Mouse (Mus musculus) neural tube, embryonic 14.5 days (tissue): ENCODE results near the gene Trappc1. TPM values are rescaled to one million over a fixed set of nuclear protein-coding genes. Genes with fewer than 3 reads are reported as not detected.

Experiments
- ATAC-seq: fragments of 200-750 bp; cut with Nextera tagmentation; 2 replicates; pipeline ENCODE4 v1.8.0; 2017; ENCODE audit warnings: low read depth, mild to moderate bottlenecking, moderate TSS enrichment, moderate library complexity
- H3K27ac ChIP-seq: fragments of 300-500 bp; sonication (generic); 2 replicates; pipeline ENCODE4 v1.5.1; 2014; ENCODE audit warnings: low read depth, mild to moderate bottlenecking, control low read depth, low read length, moderate library complexity, mixed read lengths
- H3K27me3 ChIP-seq: fragments of 300-500 bp; sonication (generic); 2 replicates; pipeline ENCODE4 v1.6.1; 2014; ENCODE audit warnings: low read length; ENCODE audit not compliant: control insufficient read depth, insufficient read depth
- H3K36me3 ChIP-seq: fragments of 300-500 bp; sonication (generic); 2 replicates; pipeline ENCODE4 v1.6.1; 2014; ENCODE audit warnings: low read length, mixed read lengths; ENCODE audit not compliant: control insufficient read depth, insufficient read depth
- H3K4me1 ChIP-seq: fragments of 300-500 bp; sonication (generic); 2 replicates; pipeline ENCODE4 v1.6.1; 2014; ENCODE audit warnings: low read length; ENCODE audit not compliant: control insufficient read depth, insufficient read depth
- H3K4me2 ChIP-seq: fragments of 300-500 bp; sonication (generic); 2 replicates; pipeline ENCODE4 v1.6.1; 2014; ENCODE audit warnings: mild to moderate bottlenecking, low read depth, low read length, control low read depth
- H3K4me3 ChIP-seq: fragments of 300-500 bp; sonication (generic); 2 replicates; pipeline ENCODE4 v1.5.1; 2014; ENCODE audit warnings: low read depth, low read length, control low read depth, mixed read lengths
- H3K9ac ChIP-seq: fragments of 300-500 bp; sonication (generic); replicated peaks from 2 replicates; pipeline ENCODE4 v1.6.1; 2014; ENCODE audit warnings: low read depth, mild to moderate bottlenecking, control low read depth, low read length, mixed read lengths
- H3K9me3 ChIP-seq: fragments of 300-500 bp; sonication (generic); 2 replicates; pipeline ENCODE4 v1.6.1; 2016; ENCODE audit warnings: low read length; ENCODE audit not compliant: control insufficient read depth
- WGBS: fragments of 180-500 bp; shearing (Covaris S2); extraction: QIAGEN DNeasy Blood & Tissue Kit; methylation state at CpG from one replicate; pipeline ENCODE4 v1.1.7; 2014; 5-methylcytosine and 5-hydroxymethylcytosine counted together
- polyA plus RNA-seq: library from polyadenylated mRNA; unstranded; fragments of >200 nt; fragmentation: Nextera tagmentation; extraction: Ambion mirVana; gene quantifications from 2 replicates; pipeline ENCODE4 v1.2.1, GENCODE M21; 2014

Trappc1 gene
- polyA plus RNA-seq, 1 experiment from 2014 or later = 200 TPM

DNA sequence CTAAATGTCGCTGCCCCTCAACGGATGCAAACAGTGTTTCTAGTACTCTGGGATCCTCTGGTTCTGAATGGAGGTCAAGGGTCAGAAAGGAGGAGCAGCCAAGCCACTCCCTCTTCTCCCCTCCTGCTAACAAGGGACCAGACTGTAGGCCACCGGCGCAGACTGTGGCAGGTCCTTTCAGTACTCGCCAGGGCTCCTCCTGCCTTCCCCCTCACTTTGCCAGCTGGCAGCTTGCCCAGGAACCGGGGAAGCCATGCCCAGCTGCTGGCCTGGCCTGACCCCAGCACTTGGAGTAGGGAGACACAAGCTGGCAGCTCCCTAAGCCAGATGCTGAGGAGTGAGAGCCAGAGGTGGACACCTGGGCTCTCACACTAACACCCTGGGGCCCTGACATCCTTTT, 41.1 kb downstream of the Trappc1 start:
- Histone ChIP-seq H3K9ac (peak overlapping the region; percentile 63; the same call in 1 of the 2 replicates), H3K4me2 (peak overlapping the region; percentile 98; the same call in 1 of the 2 replicates), H3K4me3 (peak overlapping the region; percentile 85; the same call in 1 of the 2 replicates), H3K36me3 (peaks cover 35% of the 10 kb centered on the region), H3K4me1 (peaks cover 35% of the 10 kb centered on the region), H3K27me3 (no peaks in the 10 kb centered on the region), H3K9me3 (no peaks in the 10 kb centered on the region), H3K27ac (peak overlapping the region; percentile 100)
- WGBS = 0% methylated on average over 6 of the region's 6 CpGs
- peak; percentile 47; the same call in 1 of the 2 replicates for ATAC-seq

DNA sequence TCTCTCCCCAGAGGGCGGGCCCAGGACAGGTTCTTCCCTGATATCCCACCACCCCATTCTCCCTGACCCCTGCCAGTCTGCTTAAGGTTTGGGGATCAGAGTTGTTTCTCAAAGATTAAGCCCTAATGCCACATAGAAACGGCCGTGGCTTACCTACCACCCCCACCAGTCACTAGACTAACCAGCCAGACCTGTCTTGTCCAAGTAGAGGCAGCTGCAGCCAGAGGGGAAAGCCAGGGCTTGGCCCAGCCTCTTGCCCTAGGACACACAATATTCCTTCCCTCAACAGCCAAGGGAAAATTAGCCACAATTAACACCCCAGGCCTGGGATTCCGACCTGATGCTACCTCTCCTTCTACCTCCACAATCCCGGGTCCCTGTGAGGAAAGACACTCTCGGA, 41.9 kb downstream of the Trappc1 start:
- H3K27ac ChIP-seq = peak overlapping the region; percentile 100
- H3K4me2 ChIP-seq = peak overlapping the region; percentile 98
- H3K9me3 ChIP-seq = no peaks in the 10 kb centered on the region
- no peak for ATAC-seq
- H3K9ac ChIP-seq = peak overlapping the region; percentile 63
- H3K4me3 ChIP-seq = peak overlapping the region; percentile 85
- peaks cover 27% of the 10 kb centered on the region for H3K36me3 ChIP-seq
- H3K4me1 ChIP-seq = peaks cover 39% of the 10 kb centered on the region
- 23% methylated on average over 6 of the region's 6 CpGs for WGBS
- H3K27me3 ChIP-seq = no peaks in the 10 kb centered on the region

DNA sequence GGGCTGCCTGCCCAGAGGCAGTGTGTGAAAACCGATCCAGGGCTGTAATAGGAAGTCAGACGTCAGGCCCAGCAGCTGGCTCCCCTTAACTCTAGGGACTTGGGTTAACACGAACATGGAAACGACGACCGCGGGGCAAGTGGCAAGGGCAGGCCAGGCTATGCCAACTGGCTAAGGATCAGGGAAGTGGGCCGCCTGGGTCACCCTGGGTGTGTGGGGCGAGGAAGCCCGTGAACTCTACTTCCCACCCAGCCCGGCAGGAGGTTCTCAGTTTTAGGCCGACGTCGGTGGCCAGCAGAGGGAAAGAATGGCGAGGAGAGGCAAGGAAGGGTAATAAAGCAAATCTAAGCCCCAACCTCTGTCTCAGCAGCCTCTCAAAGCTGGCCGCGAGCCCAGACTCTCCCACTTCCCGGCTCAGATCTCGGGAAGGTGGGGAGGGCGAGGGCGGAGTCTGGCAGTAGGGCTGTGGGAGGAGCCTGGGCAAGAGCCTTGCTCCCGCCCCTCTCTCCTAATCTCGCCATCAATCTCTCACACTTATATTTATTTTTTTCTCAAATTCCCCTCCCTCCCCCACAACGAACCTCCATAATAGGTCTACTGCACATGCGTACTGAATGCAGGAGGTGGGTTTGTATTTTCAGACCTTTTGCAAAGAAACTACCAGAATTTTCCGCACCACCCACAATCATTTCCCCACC, 42.5 kb downstream of the Trappc1 start:
- H3K4me2 ChIP-seq = peak overlapping the region; percentile 98
- peak overlapping the region; percentile 85 for H3K4me3 ChIP-seq
- H3K9me3 ChIP-seq = no peaks in the 10 kb centered on the region
- under 1% methylated on average over 26 of the region's 26 CpGs for WGBS
- peaks cover 21% of the 10 kb centered on the region for H3K36me3 ChIP-seq
- peak overlapping the region; percentile 100 for H3K27ac ChIP-seq
- peak; percentile 88 for ATAC-seq
- H3K4me1 ChIP-seq = peaks cover 44% of the 10 kb centered on the region
- H3K9ac ChIP-seq = peak overlapping the region; percentile 100
- no peaks in the 10 kb centered on the region for H3K27me3 ChIP-seq

DNA sequence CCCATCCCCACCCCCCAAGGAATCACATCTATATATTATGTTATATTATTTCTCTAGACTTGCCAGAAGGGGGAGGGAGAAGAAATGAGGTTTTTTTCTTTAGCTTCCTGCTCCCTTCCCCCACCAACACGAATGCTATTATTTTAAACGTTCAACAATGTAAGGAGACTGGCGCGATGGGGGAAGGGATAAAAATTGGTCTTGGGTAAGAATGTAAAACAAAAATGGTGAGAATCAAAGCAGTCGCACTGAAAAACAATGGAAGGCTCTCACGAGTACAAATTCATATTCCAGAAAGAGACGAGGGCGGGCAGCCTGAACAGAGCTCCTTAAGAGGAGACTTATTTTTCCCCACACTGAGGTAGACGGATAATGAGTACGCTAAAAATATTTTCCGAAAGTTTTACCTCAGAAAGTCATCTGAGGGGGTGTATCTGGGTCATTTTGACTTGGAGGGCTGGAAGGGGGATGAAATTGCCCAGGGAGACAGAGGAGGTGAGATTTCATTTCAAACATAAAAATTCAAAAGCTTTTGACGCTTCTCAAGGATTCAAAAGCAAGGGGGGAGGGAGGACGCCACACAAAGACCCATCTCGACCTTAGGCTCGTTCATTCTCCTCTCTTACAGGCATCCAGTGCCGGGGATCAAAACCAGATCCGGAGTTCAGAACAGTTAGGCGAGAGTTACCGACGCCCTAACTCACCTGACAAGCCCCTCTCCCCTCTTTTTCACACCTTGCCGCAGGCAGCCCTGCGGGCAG, 43.3 kb downstream of the Trappc1 start:
- Histone ChIP-seq H3K27me3 (no peaks in the 10 kb centered on the region), H3K9me3 (no peaks in the 10 kb centered on the region), H3K4me2 (peak overlapping the region; percentile 98), H3K36me3 (peaks cover 14% of the 10 kb centered on the region), H3K4me1 (peaks cover 51% of the 10 kb centered on the region), H3K9ac (peak overlapping the region; percentile 100), H3K27ac (peak overlapping the region; percentile 100), H3K4me3 (peak overlapping the region; percentile 85)
- WGBS = under 1% methylated on average over 22 of the region's 22 CpGs
- no peak for ATAC-seq

DNA sequence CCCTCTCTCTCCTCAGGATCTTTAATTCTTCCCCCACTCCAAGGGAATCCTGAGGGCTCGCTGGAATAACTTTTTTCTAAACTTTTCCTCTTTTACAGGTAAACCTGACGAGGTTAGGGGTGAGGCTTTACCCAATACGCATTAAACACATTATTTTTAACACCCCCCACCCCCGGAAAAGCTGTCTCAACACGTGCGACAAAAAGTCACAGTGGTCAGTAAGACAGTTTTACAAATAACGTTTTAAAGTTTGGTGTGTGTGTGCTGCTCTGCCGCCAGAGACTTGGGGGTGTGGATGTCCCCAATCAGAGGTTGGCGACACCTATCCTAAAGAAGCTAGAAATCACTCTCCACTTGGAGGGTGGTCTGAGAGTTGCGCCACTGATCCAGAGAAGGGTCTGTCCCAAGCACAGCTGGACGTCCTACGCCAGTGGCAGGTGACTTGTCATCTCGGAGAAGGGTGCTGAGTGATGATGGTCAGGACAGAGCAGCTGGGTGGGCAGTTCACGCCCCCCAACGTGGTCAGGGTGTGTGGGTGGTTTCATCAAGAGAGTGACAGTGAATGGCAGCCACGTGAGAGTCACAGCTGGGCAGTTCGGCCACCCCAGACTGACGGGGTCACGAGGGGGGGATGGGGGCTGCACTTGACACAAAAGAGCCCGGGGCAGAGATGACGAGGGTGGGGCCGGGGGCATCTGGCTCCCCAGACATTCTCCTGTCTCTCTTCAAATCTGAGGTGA, 44.0 kb downstream of the Trappc1 start:
- peak overlapping the region; percentile 98 for H3K4me2 ChIP-seq
- H3K9ac ChIP-seq = peak overlapping the region; percentile 100
- peaks cover 56% of the 10 kb centered on the region for H3K4me1 ChIP-seq
- no peaks in the 10 kb centered on the region for H3K9me3 ChIP-seq
- H3K4me3 ChIP-seq = peak overlapping the region; percentile 85
- H3K36me3 ChIP-seq = peaks cover 8% of the 10 kb centered on the region; the same call in 1 of the 2 replicates
- no peak for ATAC-seq
- peak overlapping the region; percentile 100 for H3K27ac ChIP-seq
- no peaks in the 10 kb centered on the region for H3K27me3 ChIP-seq
- WGBS = under 1% methylated on average over 22 of the region's 22 CpGs

DNA sequence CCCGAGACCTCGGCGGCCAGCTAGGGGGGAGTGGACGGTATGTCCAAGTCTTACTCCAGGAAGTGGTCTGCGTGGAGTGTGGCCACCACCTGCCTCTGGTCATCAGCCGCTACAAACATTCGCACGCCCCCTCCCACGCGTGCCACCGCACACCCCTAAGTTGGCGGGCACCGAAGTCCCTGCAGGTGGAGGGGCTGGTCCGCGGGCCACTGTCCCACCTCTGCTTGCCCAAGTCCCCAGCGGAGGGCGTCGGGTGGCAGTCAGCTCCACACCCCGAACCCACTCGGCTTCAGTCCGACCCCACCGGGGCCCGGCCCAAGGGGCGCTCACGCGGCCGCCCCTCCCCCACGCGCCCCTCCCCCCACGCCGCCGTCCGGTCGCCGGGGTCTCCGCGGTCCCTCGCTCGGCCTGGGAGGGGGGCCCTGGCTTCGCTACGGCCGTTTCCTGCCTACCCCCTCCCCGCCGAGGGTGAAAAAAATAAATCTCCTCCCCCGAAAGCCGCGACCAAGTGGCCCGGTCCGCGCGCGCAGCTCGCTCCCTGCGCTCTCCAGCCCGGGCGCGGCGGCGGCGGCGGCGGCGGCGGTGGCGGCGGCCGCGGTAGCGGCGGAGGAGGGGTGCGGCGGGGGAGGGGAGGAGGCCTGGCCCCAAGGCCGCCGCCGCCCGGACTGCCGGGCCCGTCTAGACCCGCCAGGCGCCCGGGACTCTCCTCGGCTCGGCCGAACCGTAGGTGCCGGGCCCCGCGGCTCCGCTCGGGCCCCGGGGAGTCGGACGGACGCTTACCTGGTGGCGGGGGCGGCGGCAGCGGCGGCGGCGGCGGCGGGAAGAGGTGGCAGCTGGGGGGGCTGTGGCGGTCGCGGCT, 44.8 kb downstream of the Trappc1 start:
- peak overlapping the region; percentile 98 for H3K4me2 ChIP-seq
- H3K4me1 ChIP-seq = peaks cover 57% of the 10 kb centered on the region
- no peak for ATAC-seq
- H3K36me3 ChIP-seq = 0 out of 2 replicates have a peak, but pooled peaks cover 3% of the 10 kb centered on the region
- under 1% methylated on average over 63 of the region's 106 CpGs for WGBS
- H3K9me3 ChIP-seq = no peaks in the 10 kb centered on the region
- peak overlapping the region; percentile 100 for H3K27ac ChIP-seq
- no peaks in the 10 kb centered on the region for H3K27me3 ChIP-seq
- H3K9ac ChIP-seq = peak overlapping the region; percentile 100
- H3K4me3 ChIP-seq = peak overlapping the region; percentile 85

DNA sequence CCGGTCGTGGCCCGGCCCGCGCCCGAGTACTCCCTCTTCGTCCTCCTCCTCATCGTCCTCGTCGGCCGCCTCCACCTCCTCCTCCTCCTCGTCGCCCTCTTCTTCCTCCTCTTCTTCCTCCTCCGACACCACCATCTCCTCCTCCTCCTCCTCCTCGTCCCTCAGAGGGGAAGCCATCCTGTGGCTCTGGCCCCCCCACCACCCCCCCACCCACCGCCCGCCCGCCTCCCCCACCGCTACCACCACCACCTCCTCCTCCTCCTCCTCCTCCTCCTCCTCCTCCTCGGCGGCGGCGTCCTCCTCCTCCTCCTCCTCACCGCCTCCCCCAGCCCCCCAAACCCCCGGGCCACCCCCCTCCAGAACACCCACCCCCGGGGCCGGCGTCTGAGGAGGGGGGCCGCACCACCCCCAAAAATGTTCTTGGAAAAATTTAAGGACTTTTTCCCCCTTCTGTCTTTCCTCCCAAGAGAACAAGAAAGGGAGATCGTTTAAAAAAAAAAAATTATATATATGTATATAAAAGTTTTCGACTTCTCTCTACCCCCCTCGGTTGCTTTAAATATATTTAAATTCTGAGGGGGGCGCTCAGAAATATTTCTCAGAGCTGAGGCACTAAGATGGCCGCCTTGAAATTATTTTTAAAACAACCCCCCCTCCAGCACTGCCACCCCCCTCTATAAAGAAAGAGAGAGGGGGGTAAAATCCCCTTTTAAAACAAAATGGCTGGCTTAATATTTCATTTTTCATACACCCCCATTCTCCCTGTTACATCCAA, 45.6 kb downstream of the Trappc1 start, which contains the start of gene Chd3:
Chd3 (minus strand) TSS at position 192 of the 775 bp plus-strand sequence.
- Histone ChIP-seq H3K36me3 (0 out of 2 replicates have a peak, but pooled peaks cover 3% of the 10 kb centered on the region), H3K27ac (peak within 1 kb of the TSS; percentile 100), H3K9me3 (no peaks in the 10 kb centered on the region), H3K4me2 (peak within 1 kb of the TSS; percentile 98), H3K4me1 (peaks cover 52% of the 10 kb centered on the region), H3K9ac (peak within 1 kb of the TSS; percentile 100), H3K27me3 (no peaks in the 10 kb centered on the region), H3K4me3 (peak within 1 kb of the TSS; percentile 85)
- no peak for ATAC-seq
- 0% methylated on average over 17 of the region's 34 CpGs for WGBS
